Mouse (Mus musculus): ENCODE data around the gene Pik3r6.

GRCm38 (mm10) chr11:68459486-68459885 lies 43.3 kb upstream of the Pik3r6 start:
- TF ChIP-seq CTCF (IDR thresholded peaks at IDR 0.05; ENCODE audit: low read depth) (no peak), EP300 (optimal IDR thresholded peaks at IDR 0.05) (no peak)
